Mouse (Mus musculus) layer of hippocampus, postnatal 36 days (tissue): ENCODE results near the gene Nedd9. TPM values are rescaled to one million over a fixed set of nuclear protein-coding genes. Genes with fewer than 3 reads are reported as not detected.

ENCODE experiments used
- DNase-seq, 2 experiments: peaks; one replicate each; pipeline ENCODE4 v3.0.0; 2022
- total RNA-seq, 2 experiments: library from RNA; stranded (reverse); gene quantifications; 2 replicates each; pipeline ENCODE4 v1.2.3; 2021

Gene Nedd9
- total RNA-seq, 2 experiments from 2014 or later: 11.5 to 12.3 TPM

- no peak for DNase-seq
These were observed 4.4 kb upstream of the Nedd9 start for GRCm38 (mm10) chr13:41491522-41491921.

- no peak for DNase-seq
These were observed 3.1 kb upstream of the Nedd9 start for GRCm38 (mm10) chr13:41490282-41490681.

GRCm38 (mm10) chr13:41489705-41490275 lies 2.6 kb upstream of the Nedd9 start:
- no peak for DNase-seq

GRCm38 (mm10) chr13:41487409-41487743 lies 214 bp upstream of the Nedd9 start:
- no peak for DNase-seq

- no peak for DNase-seq
These were observed 3.2 kb downstream of the Nedd9 start for GRCm38 (mm10) chr13:41483966-41484365.

- no peak for DNase-seq
These were observed 4.7 kb downstream of the Nedd9 start for GRCm38 (mm10) chr13:41482408-41483011.

GRCm38 (mm10) chr13:41479737-41480435 lies 7.3 kb downstream of the Nedd9 start:
- DNase-seq: no peak

- no peak for DNase-seq
These were observed 10.9 kb downstream of the Nedd9 start for GRCm38 (mm10) chr13:41476216-41476615.

GRCm38 (mm10) chr13:41474365-41474764 lies 12.8 kb downstream of the Nedd9 start:
- no peak for DNase-seq

- DNase-seq: no peak
These were observed 13.7 kb downstream of the Nedd9 start for GRCm38 (mm10) chr13:41473504-41473903.

GRCm38 (mm10) chr13:41472878-41473424 lies 14.2 kb downstream of the Nedd9 start:
- no peak for DNase-seq

GRCm38 (mm10) chr13:41468277-41468676 lies 18.9 kb downstream of the Nedd9 start:
- DNase-seq: no peak

- no peak for DNase-seq
These were observed 20.1 kb downstream of the Nedd9 start for GRCm38 (mm10) chr13:41467036-41467435.

- DNase-seq: no peak
These were observed 20.5 kb downstream of the Nedd9 start for GRCm38 (mm10) chr13:41466616-41467015.

GRCm38 (mm10) chr13:41466191-41466590 lies 21.0 kb downstream of the Nedd9 start:
- DNase-seq: no peak

GRCm38 (mm10) chr13:41461418-41461817 lies 25.7 kb downstream of the Nedd9 start:
- no peak for DNase-seq

- DNase-seq: no peak
These were observed 27.4 kb downstream of the Nedd9 start for GRCm38 (mm10) chr13:41459683-41460286.

GRCm38 (mm10) chr13:41458709-41459108 lies 28.5 kb downstream of the Nedd9 start:
- DNase-seq: no peak

- DNase-seq: no peak
These were observed 29.3 kb downstream of the Nedd9 start for GRCm38 (mm10) chr13:41457798-41458390.

GRCm38 (mm10) chr13:41457030-41457797 lies 29.9 kb downstream of the Nedd9 start:
- DNase-seq: no peak

- DNase-seq: no peak
These were observed 30.7 kb downstream of the Nedd9 start for GRCm38 (mm10) chr13:41456292-41457029.
